9 mouse cellular contexts compared by ENCODE assay signal in the genomic region with DNA sequence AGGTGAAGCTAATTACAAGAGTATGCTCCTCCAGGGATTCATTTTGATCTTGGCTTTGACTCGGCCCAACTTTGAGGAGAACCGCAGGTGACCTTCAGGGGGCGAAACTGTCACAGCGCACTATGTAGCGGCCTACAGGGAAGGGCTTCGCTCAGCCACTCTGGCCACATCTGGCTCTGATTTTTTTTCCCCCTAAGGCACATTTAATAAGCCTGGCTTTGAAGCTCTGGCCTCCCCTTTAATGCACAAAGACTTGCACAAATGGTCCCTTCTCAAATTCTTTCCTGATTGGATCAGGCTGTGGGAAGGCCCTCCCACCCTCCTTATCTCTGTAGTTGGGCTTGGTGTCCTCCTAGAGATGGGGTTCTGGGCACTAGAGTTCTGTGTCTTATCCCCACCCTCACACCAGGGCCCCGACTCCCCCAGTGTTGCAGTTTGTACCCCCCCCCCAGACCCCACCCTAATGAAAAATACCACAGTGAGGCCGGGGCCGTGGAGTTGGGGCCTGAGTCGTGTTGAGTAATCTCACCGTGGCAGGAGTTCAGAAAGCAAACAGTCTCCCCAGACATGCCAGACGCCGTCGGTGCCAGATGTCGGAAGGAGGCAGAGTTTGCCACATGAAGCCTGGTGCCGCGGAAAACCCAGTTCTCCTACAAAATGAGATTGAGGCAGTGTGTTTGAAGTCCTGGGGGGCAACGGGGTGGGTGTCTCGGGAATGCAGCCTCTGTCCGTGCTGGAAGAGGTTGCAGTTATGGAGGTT. TPM values are rescaled to one million over a fixed set of nuclear protein-coding genes. Genes with fewer than 3 reads are reported as not detected.
A peak's percentile ranks its signal among the peaks of the same experiment; 100 is the strongest.
DNase-seq lines count a peak whose midpoint lies in the region; ATAC-seq and TF ChIP-seq lines count a peak whose summit lies in the region.
"Had no signal": no experiment of that assay in that cellular context is flagged by ENCODE, and none has a peak within 500 bp of the region (broad histone marks: within the 10 kb centered on the region; RNA-seq: fewer than 3 reads in every experiment).

No protein-coding gene starts in this region.

- ATAC-seq in embryonic facial prominence, embryonic 14.5 days (ENCODE audit: low read depth) = peak; percentile 77
- ATAC-seq in hindbrain, embryonic 14.5 days (ENCODE audit: low FRiP score) = no peak
- no peak for ATAC-seq in CD4-positive, CD25-positive, alpha-beta regulatory T cell, adult 4 months
- ATAC-seq: Patski had no signal

- peak overlapping the region; percentile 26; the same call in 1 of the 2 replicates for H3K4me2 ChIP-seq in embryonic facial prominence, embryonic 14.5 days (ENCODE audit: low read depth, low read length)
- no peak overlapping the region for H3K4me2 ChIP-seq in hindbrain, embryonic 14.5 days (replicated peaks)

- H3K27me3 ChIP-seq in embryonic facial prominence, embryonic 14.5 days (replicated peaks; ENCODE audit: control insufficient read depth, insufficient read depth, low read length) = no peaks in the 10 kb centered on the region
- H3K27me3 ChIP-seq in hindbrain, embryonic 14.5 days (ENCODE audit: control insufficient read depth, insufficient read depth, low read length) = no peaks in the 10 kb centered on the region
- H3K27me3 ChIP-seq: Patski had no signal

- no peak overlapping the region for H3K4me3 ChIP-seq in layer of hippocampus, adult 2 months
- no peak overlapping the region for H3K4me3 ChIP-seq in embryonic facial prominence, embryonic 14.5 days (ENCODE audit: low read depth, low read length)
- H3K4me3 ChIP-seq in hindbrain, embryonic 14.5 days (replicated peaks; ENCODE audit: low read length) = no peak overlapping the region

- no peak; the same call in 1 of the 2 replicates for TF ChIP-seq CTCF in layer of hippocampus, adult 2 months (conservative IDR thresholded peaks at IDR 0.05)

- H3K4me1 ChIP-seq in embryonic facial prominence, embryonic 14.5 days (ENCODE audit: control insufficient read depth, insufficient read depth, low read length) = peaks cover 19% of the 10 kb centered on the region
- peaks cover 15% of the 10 kb centered on the region; the same call in 1 of the 2 replicates for H3K4me1 ChIP-seq in hindbrain, embryonic 14.5 days (replicated peaks; ENCODE audit: control insufficient read depth, insufficient read depth, low read length)

- peak overlapping the region; percentile 49; the same call in 1 of the 2 replicates for H3K27ac ChIP-seq in layer of hippocampus, adult 2 months
- H3K27ac ChIP-seq in embryonic facial prominence, embryonic 14.5 days (replicated peaks; ENCODE audit: low read depth, low read length) = peak overlapping the region; percentile 82
- peak overlapping the region; percentile 11; the same call in 1 of the 2 replicates for H3K27ac ChIP-seq in hindbrain, embryonic 14.5 days

- DNase-seq in layer of hippocampus, adult 2 months (ENCODE audit: low spot score in 2 of 2) = no peak
- no peak for DNase-seq in layer of hippocampus, adult 9-10 months (ENCODE audit: low spot score)
- DNase-seq in embryonic facial prominence, embryonic 14.5 days (ENCODE audit: low spot score) = peak; percentile 87
- no peak for DNase-seq in hindbrain, embryonic 14.5 days (ENCODE audit: low spot score)
- DNase-seq in lung, postnatal 36 days = peak; percentile 75
- DNase-seq in left cerebral cortex, postnatal 36 days (ENCODE audit: low spot score in 2 of 2) = no peak
- DNase-seq: cerebellum, adult 18-20 months had no signal

- intact Hi-C loops in left cerebral cortex, postnatal 36 days (cut with DNase I) = no loop called here

- WGBS in embryonic facial prominence, embryonic 14.5 days = 32% methylated on average over 20 of the region's 20 CpGs
- WGBS in hindbrain, embryonic 14.5 days = 66% methylated on average over 20 of the region's 20 CpGs

- H3K9me3 ChIP-seq in embryonic facial prominence, embryonic 14.5 days (ENCODE audit: control insufficient read depth, low read length) = no peaks in the 10 kb centered on the region
- H3K9me3 ChIP-seq in hindbrain, embryonic 14.5 days (ENCODE audit: control insufficient read depth, low read length) = no peaks in the 10 kb centered on the region

- H3K36me3 ChIP-seq in embryonic facial prominence, embryonic 14.5 days (ENCODE audit: control insufficient read depth, insufficient read depth, low read length) = peaks cover 90% of the 10 kb centered on the region
- peaks cover 76% of the 10 kb centered on the region for H3K36me3 ChIP-seq in hindbrain, embryonic 14.5 days (replicated peaks; ENCODE audit: control insufficient read depth, insufficient read depth)

- peak overlapping the region; percentile 14; the same call in 1 of the 2 replicates for H3K9ac ChIP-seq in embryonic facial prominence, embryonic 14.5 days (ENCODE audit: low read depth, low read length)
- H3K9ac ChIP-seq in hindbrain, embryonic 14.5 days = no peak overlapping the region

RNA-seq across cellular contexts. Expression of a gene that starts 27.5 kb away (rescaled TPM):
- 10 to 100 TPM; 31.1 to 32.7 TPM for total RNA-seq in layer of hippocampus, adult 2 months (2021)
- 11.4 and 11.8 TPM in 2 replicates for polyA plus RNA-seq in embryonic facial prominence, embryonic 14.5 days (2014; fragmentation: Nextera tagmentation; extraction: Ambion mirVana)
- polyA plus RNA-seq in hindbrain, embryonic 14.5 days (2014; fragmentation: Nextera tagmentation; extraction: Ambion mirVana) = 9.0 and 11.7 TPM in 2 replicates
- polyA plus RNA-seq in CD4-positive, CD25-positive, alpha-beta regulatory T cell, adult 4 months (2017; shearing (Covaris generic)) = 10 to 100 TPM in 1 of 2 experiments, 1 to 10 TPM in 1; 4.4 to 10.5 TPM
- 10 to 100 TPM; 33.3 to 34.9 TPM for total RNA-seq in left cerebral cortex, postnatal 36 days (2021)

Comparison
In these comparisons a context has a peak if more than half of its experiments do, and no peak if none do; other contexts are left out.
1. DNase-seq: peak in embryonic facial prominence, embryonic 14.5 days (single experiment) and lung, postnatal 36 days (single experiment); none in layer of hippocampus, adult 2 months (0 of 2), layer of hippocampus, adult 9-10 months (single experiment), hindbrain, embryonic 14.5 days (single experiment) and left cerebral cortex, postnatal 36 days (0 of 2).
2. H3K27ac ChIP-seq: peak in every context shown above with its lines; median percentile 82 in embryonic facial prominence, embryonic 14.5 days; 49 in layer of hippocampus, adult 2 months; 11 in hindbrain, embryonic 14.5 days.